Mouse (Mus musculus) cerebellum, postnatal 14 days (tissue): ENCODE data around the gene Gm5728.
"Not testable (repeated sequence)": the region's sequence is repeated elsewhere in the genome, so short reads cannot be mapped to it uniquely, and the experiment has no call there.

Source experiments
- DNase-seq, 2 experiments: peaks; one replicate each; pipeline ENCODE4 v3.0.0; 2021; ENCODE audit warnings: mixed read lengths in 2 of 2

The Gm5728 gene

GRCm38 (mm10) chr7:20375310-20375709 is at the start of gene Gm5728:
Gm5728 (minus strand) TSS chr7:20375410.
- DNase-seq, result not testable (repeated sequence)

- not testable (repeated sequence) for DNase-seq
Measured at GRCm38 (mm10) chr7:20417642-20418041, 42.4 kb upstream of the Gm5728 start, which contains the start of gene Vmn1r100. Vmn1r100 (plus strand) TSS chr7:20417942.

- not testable (repeated sequence) for DNase-seq
Measured at GRCm38 (mm10) chr7:20333965-20334364, 41.2 kb downstream of the Gm5728 start, which contains the start of gene Gm4133. Gm4133 (minus strand) TSS chr7:20334065.
